Mouse (Mus musculus) thymus, postnatal 10 days (tissue): Measurements from ENCODE around the gene Uimc1.

ENCODE experiments used
- DNase-seq, 2 experiments: peaks; one replicate each; pipeline ENCODE4 v3.0.0; 2021; ENCODE audit warnings: low spot score in 2 of 2

Uimc1 gene

DNA sequence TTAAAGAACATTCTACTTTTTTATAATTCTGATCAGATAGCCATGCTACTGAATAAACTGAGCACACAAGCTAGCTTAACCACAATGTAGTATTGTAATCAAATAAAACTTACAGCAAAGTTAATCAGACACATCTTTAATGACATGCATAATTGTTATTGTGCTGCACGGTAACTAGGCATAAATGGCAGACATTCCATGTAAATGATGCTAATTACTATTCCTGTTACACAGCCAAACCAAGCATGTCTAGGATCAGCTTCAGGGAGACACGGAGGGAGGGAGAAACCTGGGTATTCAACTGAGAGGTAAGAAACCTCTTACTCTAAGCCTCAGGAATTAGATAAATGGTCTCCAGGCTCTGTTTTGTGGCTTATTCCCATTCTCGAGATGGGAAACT, 52.4 kb downstream of the Uimc1 start:
- DNase-seq: no peak

DNA sequence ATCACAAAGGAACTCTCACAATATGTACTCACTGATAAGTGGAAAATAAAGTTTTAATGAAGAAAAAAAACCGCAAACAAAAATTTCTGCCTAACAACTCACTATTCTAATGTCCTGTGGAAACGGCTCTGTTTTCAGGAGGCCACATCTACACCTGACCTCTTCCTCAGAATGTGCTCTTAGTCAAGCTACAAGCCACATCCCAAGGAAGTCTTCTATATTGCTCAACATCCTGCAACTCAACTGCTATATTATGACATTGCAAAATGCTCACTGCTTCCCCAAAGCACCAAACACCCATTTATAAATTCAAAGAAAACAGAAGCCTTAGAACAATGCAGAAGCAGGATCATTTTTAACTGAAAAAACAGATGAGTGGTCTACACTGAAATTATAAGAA, 60.1 kb downstream of the Uimc1 start:
- no peak for DNase-seq

DNA sequence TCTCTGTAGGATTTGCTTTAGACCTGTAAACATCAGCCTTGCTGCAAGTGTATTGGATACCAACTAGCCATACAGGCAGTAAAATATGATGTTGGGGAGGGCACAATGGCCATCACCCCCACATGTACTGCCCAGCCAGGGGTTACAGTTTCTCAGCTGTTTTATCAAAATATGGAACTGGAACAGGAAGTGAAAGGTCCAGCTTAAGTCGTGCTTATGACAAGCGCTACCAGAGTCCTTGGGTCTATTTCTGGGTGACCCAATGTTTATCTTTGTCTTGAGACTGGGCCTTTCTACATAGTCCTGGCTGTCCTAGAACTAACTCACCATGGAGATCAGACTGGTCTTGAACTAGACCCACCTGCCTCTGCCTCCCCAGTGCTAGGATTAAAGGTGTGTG, 75.9 kb downstream of the Uimc1 start:
- no peak for DNase-seq

DNA sequence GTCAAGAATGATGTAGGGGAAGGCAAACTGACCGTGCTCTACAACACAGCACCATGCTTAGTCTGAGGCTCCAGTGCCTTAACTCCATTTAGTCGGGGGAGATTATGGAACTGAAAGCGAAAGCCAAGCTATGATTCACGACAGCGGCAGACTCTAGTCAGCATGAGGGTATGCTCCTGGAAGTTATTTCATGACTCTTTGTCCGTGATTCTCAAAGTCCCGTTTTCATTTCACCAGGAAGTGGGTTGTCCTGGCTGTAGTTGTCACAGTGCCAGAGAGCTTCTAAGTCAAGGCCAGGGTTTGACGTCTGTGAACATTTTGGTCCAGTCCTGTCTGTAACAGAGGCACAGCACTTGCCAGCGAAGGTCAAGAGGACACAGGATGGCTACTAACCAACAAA, 77.4 kb downstream of the Uimc1 start:
- no peak for DNase-seq

DNA sequence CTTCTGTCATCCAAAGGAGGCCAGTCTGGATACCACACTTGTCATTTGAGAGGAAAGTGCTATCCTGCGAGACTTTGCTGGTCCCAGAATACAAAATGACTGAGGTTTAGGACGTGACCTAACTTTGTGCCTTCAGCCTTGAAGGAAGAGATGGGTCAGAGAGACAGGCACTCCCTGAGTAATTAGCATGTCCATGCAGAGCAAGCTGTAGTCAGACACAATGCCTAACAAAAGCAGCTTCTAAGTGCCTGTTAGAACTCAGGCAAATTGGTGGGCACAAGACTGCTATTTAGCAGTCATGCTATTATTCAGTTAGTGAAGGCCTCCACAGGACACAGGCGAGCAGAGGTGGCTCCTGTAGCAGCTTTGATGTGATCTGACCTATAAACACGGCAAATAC, 77.8 kb downstream of the Uimc1 start:
- no peak for DNase-seq

DNA sequence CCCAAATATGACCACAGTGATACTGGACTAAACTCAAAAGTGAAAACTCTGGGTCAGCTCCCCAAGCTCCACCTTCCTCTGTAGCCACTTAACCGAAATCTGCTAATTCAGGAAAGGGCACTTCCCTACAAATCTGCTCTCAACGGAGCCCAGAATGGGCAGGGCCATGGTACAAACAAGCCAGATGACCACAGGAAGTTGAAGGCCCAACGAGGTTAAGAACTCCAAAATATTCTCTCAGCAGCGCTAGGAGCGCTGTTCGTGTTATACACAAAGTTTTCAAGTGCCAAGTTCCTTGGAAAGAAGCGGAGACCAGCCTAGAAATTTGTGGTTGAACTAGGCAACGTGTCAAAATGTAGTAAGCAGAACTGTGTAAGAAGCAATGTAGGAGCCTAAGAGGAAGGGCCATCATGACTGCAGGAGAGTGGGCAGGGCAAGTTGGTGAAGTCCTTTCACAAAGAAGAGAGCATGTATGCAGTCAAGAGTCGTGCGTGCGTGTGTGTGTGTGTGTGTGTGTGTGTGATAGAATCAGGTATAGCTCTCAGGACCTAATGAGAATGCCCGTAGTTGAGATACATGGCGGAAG, 78.8 kb downstream of the Uimc1 start, which contains the start of gene Hk3:
TSS of gene Hk3 (minus strand) at position 192 of the 586 bp plus-strand sequence.
- DNase-seq: no peak

DNA sequence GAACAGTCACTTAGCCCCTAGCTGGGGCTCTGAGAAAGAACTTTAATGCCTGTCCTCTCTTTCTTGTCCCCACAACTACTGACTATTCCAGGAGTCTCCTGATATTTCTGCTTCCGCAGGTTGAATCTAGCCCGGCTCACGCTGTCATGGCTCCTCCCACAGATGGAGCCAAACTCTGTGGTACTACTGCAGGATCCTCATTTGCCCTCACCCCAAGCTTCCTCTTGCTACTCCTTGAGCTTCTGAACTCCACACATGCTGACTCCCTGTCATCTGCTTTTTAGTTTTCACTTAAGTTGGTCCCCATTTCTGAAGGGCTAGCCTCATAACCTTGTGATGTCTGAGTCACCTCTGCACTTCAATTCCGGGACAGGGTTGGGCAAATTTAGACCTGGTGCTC, 80.0 kb downstream of the Uimc1 start:
- DNase-seq: no peak

DNA sequence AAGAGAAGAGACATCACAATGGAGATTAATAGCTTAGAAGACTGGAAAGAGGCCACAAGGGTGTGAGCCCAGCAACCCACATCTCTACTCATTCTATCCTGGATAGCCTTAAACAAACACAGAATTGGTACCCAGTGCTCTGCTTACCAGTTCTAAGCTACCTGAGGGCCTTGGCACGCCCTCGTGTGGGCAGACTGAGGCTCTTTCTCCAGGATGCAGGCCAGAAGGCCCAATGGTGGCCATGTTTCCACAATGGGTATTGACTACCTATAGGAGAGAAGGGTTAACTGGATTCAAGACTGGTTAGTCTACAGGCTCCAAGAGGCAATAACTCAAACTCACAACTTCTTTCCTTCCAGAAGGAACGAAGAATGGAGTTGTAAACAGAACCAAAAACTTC, 80.9 kb downstream of the Uimc1 start:
- no peak for DNase-seq

DNA sequence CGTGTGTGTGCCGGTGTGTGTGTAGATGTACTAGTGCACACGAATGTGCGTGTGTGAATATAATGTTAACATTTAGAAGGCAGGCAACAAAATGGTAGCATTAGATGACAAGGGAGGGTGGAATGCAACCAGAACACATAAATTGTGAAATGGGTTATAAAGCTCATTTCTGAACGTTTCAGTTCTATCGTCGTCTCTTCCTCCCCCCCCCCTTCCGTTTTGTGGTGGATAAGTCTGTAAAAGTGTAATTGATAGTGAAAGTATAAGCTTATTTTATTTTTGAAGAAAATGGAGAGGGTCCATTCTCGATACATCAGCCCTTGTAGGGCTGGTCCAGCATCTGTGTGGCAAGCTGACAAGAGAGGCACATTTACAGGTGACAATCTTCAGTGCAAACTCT, 81.4 kb downstream of the Uimc1 start:
- DNase-seq: no peak

DNA sequence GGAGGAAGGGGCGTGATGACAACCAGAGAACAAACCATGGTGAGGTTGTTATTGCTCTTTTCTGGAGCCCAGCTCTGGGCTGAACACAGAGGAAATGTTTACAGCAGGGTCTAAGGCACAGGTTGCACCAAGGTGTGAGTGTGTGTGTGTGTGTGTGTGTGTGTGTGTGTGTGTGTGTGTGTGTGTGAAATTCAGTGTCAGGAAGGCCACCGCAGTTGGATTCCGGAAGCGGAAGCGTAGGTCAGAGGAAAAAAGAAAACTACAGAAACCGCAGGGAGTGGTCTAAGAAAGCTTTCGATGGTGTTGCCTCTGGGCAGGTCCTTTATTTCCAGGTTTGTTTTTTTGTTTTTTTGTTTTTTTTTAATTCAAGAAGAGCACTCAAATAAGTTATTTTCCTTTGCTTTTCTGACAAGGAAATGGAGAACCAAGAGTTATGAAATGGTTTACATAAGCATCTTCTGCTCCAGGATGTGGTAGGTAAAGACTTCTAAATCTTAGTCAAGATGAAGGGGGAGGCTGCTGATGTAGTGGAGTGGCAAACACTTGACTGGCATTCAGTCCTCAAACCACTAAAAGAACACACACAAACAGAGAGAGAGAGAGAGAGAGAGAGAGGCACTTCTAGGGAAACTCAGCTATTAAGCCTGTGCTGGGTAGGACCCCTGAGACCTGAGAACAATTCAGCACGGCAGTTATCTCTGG, 82.1 kb downstream of the Uimc1 start:
- no peak for DNase-seq

DNA sequence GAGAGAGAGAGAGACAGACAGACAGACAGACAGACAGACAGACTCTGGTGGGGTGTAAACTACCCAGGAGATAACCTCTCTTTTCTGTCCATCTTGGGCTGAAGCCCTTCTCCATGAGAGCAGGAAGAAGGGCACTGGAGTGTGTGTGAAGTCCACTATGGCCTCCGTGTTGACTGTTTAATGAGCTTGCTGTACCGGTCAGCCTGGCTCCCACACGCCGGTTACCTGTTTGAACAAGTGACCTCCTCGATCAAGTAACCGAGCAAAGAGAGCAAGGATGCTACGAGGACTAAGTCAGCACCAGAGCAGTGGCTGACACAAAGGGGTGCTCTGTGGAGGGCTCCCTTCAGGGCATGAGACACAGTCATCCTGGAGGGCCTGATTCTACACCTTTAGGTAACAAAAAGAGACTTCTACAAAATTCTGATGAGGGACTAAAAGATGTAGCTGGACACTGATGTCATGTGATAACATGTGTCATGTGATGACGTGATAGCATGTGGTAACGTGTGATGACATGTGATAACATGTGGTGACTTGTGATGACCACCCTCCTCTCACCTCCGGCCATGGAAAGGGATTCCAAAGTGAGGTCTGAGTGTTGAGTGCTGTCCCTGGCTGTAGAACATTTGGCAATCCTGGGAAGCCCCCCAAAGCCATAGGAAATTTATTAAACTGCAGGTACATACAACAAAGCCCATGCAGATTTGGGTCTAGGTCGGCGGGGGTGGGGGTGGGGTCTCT, 82.8 kb downstream of the Uimc1 start:
- DNase-seq: no peak

DNA sequence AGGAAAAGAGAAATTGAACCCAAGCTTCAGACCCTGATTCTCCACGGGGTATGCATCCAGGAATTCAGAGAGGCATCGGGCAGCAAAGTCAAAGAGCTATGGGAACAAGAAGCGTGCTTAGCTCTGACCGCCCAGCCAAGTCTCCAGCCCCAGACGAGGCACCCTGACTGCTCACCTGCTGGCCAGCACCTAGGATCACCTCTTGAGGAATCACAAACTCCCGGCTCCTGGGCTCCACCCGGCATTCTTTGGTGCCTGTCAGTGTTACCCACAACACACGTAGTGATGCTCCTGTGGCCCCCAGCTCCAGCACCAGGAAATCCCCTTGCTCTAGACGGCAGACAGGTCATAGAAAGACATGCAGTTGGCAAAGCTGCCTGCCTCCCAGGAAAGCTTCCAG, 85.6 kb downstream of the Uimc1 start:
- no peak for DNase-seq

DNA sequence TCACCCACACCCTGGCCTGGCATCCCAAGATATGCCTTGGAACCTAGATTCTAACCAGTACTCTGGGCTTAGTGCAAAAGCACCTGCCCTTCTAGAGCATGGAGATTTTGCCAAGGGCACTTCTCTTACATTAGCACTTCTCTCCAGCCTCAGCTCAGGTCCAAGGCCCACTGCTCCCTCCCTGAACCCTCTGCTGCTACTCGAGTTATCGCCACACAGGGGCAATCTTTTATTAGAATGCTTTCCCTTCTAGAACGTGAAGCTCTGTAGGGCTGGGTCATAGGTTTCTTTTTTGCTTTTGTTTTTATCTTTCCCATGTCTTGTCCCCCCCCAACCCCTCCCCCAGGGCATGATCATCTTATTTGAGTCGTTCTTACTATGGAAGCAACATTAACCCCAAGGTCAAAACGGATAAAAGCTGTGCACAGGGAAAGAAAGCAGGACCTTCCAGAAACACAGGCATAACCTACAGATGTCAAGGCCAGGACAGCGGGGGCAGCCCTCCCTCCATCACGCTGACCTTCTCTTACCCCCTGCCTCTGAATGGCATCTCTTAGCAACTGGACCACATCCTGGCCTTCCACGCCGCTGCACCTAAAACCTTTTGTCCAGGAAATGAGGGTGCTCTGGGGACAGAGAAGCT, 86.3 kb downstream of the Uimc1 start:
- DNase-seq: no peak

DNA sequence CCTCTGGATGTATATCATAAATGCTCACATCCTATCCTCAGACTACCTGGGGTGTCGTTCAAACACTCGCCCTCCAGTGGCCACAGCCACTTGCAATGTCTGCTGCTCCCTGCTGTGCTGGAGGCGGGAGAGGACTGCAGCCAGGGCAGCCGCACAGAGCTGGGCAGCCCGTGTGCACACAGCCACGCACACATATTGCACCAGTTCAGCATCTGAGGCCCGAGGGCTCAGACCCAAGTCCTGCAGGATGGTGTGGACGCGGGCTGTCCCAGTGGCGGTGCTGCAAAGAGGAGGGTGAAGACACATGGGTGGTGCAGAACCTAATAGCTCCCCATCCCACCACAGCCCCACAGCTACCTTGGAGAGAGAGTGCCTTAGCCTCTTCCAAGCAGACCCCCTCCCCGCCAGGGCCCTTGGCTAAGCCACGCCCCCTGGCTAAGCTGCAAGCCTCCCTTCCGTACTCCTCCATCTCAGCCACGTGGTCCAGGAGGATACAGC, 88.1 kb downstream of the Uimc1 start:
- no peak for DNase-seq

DNA sequence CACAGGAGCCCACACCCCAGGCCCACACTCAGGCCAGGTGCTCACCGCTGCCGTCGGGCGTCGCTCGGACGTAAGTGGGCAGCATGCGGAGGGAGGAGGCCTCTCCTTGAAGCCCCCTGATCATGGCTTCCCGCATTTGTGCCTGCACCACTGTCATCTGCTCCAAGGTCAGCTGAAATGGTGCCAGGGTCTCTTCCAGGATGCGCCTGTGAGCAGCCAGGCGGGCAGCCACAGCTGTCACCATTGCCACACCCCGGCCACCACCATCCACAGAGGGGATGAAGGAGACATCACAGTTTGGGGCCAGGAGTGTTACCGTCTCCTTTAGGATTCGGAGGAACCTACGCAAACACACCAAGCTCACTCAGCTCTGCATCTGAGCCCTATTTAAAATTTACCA, 89.0 kb downstream of the Uimc1 start:
- DNase-seq: no peak

DNA sequence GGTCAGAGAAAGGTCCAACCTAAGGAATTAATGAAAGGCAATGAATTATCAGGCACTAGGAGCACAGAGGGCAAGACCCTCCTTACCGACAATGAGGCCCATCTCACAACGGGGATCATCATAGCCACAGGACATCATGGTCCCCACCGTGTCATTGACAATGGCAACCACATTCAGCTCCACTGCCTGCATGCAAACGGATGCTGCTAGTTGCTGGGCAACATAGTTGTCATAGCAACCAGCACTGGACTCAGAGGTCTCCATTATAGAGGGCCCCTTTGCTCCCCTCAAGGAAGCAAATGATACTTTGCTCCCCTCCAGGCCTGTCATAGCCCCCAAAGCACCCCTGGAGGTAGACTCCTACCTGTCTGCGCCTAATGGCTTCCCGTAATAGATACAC, 91.5 kb downstream of the Uimc1 start:
- no peak for DNase-seq

DNA sequence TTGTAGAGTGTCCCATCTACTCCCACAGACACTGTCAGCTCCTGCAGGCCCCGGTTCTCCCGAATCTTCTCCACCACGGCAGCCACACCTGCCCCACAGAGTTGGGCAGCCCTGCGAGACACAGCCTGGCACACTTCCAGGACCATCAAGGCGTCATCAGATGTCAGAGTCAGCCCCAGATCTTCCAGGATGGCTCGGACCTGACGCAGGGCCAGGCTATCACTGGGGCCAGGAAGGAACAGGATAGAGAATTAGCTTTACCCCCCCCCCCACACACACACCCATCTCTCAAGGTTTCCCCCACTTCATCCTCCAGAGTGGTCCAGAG, 93.7 kb downstream of the Uimc1 start:
- no peak for DNase-seq

DNA sequence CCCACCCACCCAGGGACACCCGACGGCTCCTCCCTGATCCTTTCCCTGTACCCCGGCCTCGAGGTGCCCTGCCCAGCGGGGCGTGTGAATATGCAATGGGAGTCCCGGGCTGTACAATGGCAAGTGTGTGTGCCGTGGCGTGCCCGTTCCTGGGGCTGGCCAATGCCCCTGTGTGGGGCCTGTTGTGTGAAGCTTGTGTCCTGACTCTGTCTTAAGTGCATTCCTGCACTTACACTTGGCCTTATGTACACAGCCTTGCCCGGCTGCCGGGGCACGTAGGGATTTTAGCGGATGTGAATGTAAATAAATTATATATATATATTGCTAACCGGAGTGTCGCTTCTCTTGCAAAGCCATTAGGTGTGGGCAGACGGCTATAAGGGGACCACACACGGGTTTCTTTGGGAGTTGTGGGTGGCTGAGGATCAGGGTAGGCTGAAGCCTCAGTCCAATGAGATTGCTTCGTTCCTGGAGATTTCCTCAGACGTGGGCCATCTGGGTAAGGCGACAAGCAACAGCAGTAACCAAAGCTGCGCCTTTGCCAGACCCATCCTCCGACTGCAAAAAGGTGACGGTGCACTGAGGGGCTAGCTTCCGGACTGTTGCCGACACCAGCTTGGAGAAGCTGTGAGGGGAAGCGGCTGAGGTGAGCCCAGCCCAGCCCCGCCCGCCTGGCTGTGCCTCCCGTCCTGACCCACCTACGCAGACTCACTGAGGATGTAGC, 94.2 kb downstream of the Uimc1 start:
- DNase-seq: no peak

DNA sequence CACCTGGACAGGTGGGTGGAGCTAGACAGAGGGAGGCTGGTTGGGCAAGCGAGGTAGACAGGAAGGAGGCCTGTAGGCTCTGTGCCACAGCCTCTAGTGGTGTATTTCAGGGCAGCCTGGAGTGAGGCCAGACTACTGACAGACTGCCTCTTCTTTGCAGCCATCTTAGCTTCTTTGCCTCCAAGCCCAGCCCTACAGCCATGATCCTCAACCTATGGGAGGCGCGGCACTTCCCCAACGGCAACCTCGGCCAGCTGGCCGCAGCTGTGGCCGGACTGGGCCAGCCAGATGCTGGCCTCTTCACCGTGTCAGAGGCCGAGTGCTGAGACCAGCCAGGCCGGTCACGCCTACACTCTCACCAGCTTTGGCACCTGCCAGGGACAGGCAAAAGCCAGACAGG, 95.5 kb downstream of the Uimc1 start:
- no peak for DNase-seq

DNA sequence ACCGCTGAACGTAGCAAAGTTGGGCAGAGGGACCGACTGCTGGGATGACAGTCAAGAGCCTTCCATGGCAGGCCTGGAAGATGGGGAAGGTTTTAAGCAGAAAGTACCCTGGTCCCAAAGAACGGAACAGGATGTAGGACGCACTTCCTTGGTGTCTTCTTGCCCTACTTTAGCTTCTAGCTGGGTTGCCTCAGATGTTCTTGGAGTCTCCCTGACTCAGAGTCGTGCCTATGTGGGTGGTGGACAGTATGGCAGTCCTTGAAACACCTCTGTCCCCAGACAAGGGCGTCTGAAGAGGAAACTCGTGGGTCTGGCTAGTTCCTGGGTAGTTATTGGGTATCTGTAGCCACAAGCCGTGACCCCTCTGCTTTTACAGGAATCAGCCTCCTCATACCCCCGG, 98.0 kb downstream of the Uimc1 start:
- DNase-seq: no peak

DNA sequence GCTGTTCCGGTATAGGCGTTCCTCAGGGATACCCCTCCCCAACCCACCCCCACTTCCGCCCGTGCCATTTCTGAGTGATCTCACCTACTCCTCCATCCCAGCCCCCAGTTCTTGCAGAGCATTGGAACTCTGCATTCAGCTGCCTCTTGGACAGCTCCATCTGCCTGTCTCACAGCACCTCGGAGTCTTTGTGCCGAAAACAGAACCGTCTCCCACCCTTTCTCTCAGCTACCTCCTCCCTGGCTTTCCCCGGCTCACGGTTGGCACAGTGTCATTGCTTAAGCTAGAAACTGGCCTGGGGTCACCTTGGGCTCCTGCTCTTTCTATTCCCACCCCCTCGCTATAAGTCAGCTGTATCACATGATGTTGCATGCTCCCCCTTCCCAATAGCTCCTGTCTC, 99.7 kb downstream of the Uimc1 start:
- DNase-seq: no peak

DNA sequence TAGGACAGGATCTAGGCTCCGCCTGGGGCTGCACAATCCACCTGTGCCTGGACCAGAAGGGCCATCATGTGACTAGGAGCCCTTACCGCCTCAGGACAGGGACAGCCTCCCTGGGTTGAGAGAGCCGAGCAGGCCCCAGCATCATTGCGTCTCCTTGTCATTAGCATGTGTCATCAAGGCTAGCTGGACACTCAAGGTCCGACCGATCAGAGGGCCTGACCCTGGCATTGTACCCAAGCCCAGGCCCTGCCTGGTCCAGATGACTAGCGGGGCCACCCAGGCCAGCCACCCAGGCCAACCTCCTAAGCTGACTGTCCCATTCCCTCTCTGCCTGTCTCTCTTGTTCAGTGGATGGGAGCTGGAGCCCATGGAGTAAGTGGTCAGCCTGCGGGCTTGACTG, 102.5 kb downstream of the Uimc1 start:
- no peak for DNase-seq
